Mouse (Mus musculus): ENCODE data around the gene Bad. TPM values are rescaled to one million over a fixed set of nuclear protein-coding genes. Genes with fewer than 3 reads are reported as not detected.
"Not testable (repeated sequence)": the region's sequence is repeated elsewhere in the genome, so short reads cannot be mapped to it uniquely, and the experiment has no call there.

Bad gene
- polyA plus RNA-seq, 1 experiment from 2014 or later: 69.9 TPM

DNA sequence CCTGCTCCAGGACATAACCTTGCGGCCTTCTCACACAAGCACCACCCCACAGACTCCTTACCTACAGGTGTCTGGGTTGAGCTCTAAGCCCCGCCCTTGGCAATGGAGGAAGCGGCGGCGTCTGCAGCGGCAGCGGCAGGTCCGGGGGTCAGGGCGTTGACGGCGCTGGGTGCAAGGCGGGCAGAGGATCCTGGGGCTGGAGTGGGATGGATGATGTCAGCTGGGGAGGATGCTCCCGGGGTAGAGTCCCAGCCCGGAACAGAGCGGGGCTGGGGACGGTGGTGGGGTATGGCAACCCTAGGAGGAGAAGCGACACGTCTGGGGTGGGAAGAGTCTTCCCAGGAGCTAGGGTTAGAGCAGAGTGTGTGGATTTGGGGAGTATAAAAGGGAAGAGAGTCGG, 43.6 kb downstream of the Bad start:
- DNase-seq (ENCODE audit: low spot score): no peak

DNA sequence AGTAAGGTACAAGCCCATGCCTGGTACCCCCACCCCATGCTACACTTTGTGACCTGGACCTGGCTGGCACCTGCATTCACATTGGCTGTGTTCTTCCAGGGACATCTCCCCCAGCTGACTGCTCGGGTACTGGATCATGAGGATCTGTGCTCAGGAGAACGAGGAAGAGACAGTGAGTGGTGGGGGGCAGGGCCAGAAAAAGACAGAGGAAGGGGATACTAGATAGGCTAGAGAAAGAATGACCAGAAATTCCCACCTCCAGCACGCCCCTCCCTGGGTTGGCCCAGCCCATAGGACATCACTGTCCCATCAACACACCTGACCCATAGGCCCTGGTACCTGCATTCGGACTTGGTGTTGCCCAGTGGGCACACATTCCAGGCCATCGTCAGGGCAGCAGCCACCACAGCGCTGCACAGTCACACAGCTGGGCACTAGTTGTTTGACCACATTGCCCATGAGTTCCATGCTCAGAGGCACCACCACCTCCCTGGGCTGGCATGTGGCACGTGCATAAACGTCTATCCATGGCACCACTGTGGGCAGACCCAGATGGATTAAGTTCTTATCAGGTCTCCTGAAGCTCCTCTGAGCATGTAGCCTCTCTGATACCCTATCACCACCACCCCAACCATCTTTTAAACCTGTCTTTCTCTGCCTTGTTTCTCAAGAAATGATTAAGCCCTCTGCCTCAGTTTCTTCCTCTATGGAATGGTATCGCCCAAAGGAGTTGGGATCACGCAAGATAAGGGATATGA, 44.5 kb downstream of the Bad start:
- no peak for DNase-seq (ENCODE audit: low spot score)

DNA sequence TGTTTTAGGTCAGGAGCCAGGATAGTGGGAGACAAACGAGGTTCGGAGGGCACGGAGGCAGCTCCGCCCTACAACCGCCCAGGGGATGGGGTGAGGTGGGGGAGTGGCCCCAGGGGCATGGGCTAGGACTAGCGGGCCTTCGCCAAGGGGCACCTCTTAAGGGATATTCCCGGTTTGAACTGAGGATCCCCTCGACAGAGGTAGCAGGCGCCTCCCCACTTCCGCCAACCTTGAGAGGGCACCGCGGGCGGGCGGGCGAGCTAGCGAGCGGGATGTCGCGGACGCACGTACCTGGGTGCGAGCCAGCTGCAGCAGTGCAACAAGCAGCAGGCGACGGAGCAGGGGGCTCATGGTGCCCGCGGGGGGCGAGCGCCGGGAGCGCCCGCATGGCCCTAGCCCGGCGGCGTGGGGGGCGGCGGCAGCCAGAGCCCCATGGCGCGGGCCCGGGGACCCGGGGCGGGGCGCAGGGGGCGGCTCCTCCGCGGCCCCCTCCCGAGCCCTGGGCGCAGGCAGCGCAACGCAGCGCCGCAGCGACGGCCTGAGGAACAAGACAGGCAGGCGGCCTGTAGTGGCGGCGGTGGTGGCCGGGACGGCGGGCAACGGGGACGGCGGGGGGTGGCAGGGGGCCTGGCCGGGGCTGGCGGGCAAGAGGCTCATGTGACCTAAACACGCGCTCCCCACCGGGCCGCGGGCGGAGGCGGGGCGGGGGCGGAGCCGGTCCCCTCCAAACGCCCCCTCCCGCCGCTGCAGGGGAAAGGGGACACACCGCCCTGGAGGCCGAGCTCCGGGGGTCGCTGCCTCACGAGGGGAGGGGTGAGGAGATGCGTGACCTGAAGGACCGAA, 45.6 kb downstream of the Bad start, which contains the start of gene Vegfb:
Gene Vegfb, minus strand, starts transcription at position 591 of the 843 bp plus-strand sequence.
- DNase-seq (ENCODE audit: low spot score): peak; percentile 68

DNA sequence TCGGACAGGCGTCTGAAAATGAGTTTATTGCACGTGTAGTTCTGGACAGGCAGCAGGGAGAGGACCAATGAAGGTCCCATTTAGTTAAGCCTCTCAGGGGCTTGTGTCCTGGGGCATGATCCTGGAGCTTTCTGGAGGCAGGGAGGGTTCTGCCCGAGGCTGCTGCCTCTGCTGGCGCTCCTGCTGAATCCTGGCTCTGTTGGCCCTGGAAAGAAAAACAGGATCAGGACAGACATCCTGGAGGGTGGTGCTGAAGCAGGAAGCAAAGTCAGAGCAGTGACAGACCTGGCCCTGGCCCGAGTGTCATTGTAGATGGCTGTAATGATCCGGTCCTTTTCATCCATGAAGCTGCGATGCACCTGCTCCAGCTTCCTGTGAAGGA, 46.2 kb downstream of the Bad start:
- DNase-seq (ENCODE audit: low spot score): no peak

DNA sequence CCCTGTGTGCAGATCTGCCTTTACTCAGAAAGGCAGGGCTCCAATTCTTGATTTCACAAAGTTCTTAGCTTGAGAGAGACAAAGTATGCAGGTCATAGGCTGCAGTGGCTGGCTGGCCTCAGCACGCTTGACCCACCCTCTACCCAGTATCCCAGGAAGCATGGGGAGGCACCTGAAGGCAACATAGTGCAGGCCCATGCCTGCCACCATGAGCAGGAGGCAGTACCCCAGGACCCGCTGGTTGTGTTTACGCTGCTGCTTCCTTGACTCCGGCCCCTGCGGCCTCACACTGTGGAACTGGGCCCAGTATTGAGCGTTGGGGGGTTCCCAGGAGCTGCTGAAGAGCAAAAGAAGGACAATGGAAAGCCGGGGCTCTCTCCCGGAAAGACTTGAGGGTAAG, 47.6 kb downstream of the Bad start:
- DNase-seq (ENCODE audit: low spot score): no peak

DNA sequence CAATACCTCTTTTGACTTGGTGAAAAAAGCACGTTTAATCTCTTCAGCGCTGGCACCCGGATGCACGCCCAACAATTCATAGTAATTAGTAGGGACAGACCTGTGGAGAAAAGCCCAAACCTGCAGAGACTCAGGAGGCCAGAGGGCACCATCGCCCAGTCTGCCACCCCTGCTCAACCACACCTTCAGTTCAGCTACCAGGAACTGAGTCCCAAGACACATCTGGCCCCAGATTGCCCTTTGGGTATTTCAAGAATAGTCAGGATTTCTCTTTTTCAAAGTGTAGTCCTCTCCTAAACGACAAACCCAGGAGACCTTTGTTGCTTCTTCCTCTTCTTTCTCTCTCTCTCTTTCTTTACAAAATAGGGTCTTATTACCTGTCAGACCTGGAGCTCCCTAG, 49.1 kb downstream of the Bad start:
- no peak for DNase-seq (ENCODE audit: low spot score)

DNA sequence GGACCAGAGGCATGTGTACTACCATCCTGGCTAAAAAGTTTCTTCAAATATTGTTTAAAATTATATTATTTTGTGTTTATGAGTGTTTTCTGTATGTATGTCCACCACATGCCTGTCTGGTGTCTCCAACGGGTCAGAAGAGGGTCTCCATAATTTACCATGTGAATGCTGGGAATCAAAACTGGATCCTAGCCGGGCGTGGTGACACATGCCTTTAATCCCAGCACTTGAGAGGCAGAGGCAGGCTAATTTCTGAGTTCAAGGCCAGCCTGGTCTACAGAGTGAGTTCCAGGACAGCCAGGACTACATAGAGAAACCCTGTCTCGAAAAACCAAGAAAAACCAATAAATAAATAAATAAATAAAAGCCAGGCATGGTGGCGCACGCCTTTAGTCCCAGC, 49.5 kb downstream of the Bad start:
- DNase-seq (ENCODE audit: low spot score): not testable (repeated sequence)

DNA sequence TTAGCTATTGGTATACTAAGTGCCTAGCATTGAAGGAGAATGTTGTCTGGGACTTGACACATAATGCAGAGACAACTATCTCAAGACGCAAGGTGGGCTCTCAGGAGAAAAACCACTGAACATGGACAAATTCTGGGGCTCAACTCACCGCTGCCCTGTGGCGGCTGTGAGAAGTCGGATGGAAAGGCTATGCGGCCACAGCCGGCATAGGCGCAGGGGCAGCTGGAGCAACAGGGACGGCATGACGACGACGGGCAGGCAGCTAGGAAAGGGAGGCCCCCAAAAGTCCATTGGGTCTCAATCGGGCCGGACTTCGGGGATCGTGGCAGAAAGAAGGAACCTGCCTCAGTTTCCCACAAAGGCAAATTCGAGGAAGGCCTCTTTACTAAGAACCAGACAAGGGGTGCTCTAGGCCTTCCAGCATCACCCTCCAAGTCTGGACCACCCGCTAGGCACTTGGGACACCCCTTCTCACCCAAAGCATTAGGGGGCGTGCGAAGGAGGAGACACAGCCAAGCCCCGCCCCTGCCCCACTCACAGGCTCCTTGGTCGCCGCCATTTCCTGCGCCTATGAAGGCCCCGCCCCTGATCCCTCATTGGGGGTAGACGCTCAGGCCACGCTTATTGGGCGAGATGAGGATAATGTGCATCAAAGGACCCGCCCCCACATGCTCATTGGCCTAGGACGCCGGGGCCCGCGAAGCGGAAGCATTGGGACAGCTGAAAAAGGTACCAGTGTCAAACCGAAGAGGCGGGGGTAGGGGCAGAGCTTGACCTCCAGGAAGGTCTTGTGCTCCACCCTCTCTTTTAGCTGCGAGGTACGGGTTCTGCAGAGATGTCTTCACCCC, 50.6 kb downstream of the Bad start, which contains the start of gene Dnajc4:
Gene Dnajc4, minus strand, starts transcription at position 562 of the 848 bp plus-strand sequence.
- DNase-seq (ENCODE audit: low spot score): peak; percentile 98

DNA sequence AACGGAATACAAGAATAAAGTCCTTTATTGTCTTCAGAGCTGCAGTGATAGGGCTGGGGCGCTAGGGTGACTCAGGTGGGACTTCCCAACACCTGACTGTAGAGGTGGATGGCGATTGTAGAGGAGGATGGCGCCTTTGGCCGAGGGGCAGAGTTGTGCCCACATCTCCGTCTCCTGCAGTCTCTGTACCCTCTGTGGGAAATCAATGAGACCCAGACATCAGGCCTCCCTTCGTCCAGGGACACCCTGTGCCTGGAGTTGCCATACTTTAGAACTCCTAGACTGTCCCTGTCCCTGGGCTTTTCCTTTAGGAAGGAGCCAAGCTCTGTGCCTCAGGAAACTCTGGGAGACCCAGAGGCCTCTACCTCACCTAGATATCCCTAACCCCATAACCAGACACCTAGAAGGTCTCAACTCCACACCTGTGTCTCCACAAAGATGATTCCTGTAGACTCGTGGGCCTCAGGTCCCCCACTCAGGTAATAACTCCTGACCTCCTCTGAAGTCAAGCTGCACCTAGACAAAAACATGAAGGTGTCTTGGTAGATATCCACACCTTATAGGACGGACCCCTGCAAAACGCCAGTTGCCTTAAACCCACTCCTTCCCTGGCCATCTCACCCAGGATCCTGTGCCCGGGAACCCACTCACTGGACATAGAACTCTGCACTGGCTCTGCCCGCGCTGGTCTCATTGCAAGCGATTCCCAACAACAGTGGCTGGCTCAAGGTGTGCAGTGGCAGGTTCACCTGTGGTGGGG, 51.5 kb downstream of the Bad start:
- DNase-seq (ENCODE audit: low spot score): no peak

DNA sequence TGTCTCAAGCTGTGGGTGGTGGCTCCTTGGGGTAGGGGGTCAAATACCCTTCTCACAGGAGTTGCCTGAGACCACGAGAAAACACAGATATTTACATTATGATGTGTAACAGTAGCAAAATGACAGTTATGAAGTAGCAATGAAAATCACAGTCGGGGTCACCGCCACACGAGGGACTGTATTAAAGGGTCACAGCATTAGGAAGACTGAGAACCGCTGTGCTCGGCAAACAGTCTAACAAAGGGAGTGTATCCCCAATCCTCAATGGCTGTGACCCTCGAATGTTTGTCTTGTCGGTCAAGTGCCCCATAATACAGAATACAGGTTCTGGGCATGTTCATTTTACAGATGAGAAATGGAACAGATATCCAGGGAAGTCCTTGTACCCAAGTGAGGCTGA, 52.3 kb downstream of the Bad start:
- DNase-seq (ENCODE audit: low spot score): no peak

DNA sequence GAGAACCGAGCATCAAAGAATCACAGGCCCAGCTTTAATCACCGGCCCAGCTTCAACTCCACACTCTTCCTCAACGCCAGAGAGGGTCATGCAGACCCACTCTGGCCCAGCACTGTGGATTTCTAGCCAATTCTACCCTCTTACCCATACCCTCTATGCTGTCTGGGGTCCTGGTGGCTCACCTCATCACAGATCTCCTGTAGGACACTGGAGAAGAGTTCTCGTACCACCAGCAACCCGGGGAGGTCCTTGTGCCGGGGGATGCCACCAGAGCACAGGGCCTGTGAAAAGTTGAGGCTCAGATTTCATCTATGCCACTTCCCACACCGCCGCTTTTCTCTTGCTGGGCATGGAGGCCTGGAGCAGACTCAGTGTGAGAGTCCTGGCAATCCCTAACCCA, 52.8 kb downstream of the Bad start:
- no peak for DNase-seq (ENCODE audit: low spot score)

DNA sequence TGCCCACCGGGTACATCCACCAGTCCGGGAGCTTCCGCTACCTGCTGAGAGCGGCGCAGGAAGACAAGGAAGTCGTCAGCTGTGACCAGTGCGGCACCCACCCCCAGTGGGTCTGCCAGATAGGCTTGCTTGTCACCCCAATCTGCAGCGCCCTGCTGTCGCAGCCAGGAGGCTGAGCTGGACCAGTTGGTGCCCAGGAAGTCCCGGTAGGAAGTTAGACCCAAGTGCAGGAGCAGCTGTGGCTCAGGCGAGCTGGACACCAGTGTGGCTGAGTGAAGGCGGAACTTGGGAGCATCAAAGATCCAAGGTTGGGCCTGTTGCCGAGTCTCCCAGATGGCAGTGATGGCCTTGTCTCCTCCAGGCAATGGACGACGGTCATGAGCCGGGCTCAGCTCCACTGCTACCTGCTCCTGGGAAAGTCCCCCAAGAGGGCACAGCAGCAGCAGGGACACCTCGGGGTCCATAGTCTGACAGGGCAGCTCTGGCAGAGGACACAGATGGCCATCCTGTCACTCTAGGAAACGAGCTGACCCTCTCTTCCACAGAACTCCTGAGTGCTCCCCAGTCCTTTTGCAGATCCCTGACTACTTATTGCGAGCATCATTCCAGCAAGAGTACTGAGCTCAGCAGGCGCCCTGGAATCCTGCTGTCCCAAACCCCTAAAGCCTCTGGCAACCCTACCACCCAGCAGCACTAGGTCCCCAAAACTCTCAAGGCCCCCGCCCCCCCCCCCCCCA, 53.8 kb downstream of the Bad start:
- no peak for DNase-seq (ENCODE audit: low spot score)

DNA sequence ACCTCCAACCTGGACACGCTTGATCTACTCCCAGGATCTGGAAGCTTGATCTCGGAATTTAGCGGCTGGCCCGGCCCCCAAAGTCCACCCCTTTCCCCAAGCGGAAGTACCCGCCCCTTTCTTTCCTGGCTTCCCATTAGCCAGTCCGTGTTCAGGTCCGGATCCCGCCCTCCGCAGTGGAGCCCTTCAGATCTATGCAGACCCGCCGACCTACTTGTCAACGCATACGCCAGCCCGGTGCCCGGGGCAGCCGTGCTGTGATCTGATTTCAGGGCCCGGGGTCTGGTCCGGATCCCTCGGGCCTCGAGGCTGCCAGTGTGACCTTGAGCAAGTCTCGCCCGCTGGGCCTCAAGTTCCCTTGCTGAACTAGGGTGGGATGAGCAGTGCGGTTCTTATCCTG, 54.3 kb downstream of the Bad start, which contains the start of the genes Nudt22 and Trpt1:
Gene Nudt22, minus strand, starts transcription at position 112 of the 400 bp plus-strand sequence.
Gene Trpt1, plus strand, starts transcription at position 126 of the 400 bp plus-strand sequence.
- peak; percentile 67 for DNase-seq (ENCODE audit: low spot score)

DNA sequence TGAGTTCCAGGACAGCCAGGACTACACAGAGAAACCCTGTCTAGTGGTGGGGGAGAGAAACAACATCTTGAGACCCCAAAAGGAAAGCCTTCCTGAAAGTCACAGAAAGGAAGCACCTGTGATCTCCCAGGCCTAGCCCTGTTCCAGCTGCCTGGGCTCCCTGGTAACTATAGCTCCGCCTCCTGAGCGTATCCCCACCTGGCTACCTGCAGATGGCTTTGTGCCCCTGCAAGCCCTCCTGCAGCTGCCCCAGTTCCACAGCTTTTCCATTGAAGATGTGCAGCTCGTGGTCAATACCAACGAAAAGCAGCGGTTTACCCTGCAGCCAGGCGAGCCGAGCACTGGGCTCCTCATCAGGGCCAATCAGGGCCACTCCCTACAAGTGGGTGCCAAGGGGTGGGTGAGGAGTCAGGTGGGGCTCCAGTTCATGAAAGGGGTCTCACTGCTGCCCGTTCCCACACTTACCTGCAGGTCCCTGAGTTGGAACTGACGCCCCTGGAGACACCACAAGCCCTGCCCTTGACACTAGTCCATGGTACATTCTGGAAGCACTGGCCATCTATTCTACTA, 56.1 kb downstream of the Bad start:
- DNase-seq (ENCODE audit: low spot score): peak; percentile 56

DNA sequence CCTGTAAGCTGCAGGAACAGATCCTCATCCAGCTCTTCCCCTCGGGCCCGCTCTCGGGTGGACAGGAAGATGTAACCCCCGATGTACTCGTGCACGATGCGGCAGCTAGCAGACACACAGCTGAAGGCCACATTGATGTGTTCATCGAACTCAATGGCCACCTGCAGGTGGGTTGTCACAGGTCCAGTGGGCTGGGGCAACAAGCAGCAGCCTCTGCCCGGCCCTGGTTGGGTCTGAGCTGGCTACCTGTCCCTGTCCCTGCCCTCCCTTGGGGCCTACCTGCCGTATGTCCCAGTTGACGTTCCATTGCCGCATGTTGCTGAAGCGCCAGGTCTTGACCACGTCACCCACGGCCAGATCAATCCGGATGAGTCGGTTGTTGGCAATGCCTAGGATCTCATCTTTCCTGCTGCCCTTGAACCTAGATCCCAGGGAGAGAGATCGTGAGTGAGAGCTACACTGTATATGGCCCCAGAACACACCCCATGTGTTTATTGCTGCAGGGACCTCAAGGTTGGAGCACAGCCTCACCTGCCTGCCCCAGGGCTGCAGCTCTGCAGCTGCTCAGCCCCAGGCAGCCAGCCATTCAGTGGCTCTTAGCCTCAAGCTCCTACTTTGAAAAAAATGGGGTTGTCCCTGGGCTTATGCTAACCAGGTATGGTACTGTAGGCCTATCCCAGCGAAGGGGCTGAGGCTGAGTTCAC, 57.9 kb downstream of the Bad start:
- no peak for DNase-seq (ENCODE audit: low spot score)
